Mouse (Mus musculus) forebrain, embryonic 16.5 days (tissue): ENCODE measurements around the gene Gm29666. TPM values are rescaled to one million over a fixed set of nuclear protein-coding genes. Genes with fewer than 3 reads are reported as not detected.

Experiments used
- ATAC-seq: fragments of 200-750 bp; cut with Nextera tagmentation; 2 replicates; pipeline ENCODE4 v1.8.0; 2017; ENCODE audit warnings: mild to moderate bottlenecking, moderate library complexity
- H3K27ac ChIP-seq: fragments of 300-500 bp; sonication (generic); 2 replicates; pipeline ENCODE4 v1.5.1; 2014; ENCODE audit warnings: low read length, control low read depth
- H3K27me3 ChIP-seq: fragments of 300-500 bp; sonication (generic); replicated peaks from 2 replicates; pipeline ENCODE4 v1.6.1; 2014; ENCODE audit warnings: low read length; ENCODE audit not compliant: control insufficient read depth, insufficient read depth
- H3K36me3 ChIP-seq: fragments of 300-500 bp; sonication (generic); 2 replicates; pipeline ENCODE4 v1.6.1; 2014; ENCODE audit not compliant: control insufficient read depth, insufficient read depth
- H3K4me1 ChIP-seq: fragments of 300-500 bp; sonication (generic); replicated peaks from 2 replicates; pipeline ENCODE4 v1.6.1; 2014; ENCODE audit warnings: low read length; ENCODE audit not compliant: control insufficient read depth, insufficient read depth
- H3K4me2 ChIP-seq: fragments of 300-500 bp; sonication (generic); 2 replicates; pipeline ENCODE4 v1.6.1; 2014; ENCODE audit warnings: mild to moderate bottlenecking, low read length, control low read depth
- H3K4me3 ChIP-seq: fragments of 300-500 bp; sonication (generic); replicated peaks from 2 replicates; pipeline ENCODE4 v1.5.1; 2014; ENCODE audit warnings: mild to moderate bottlenecking, low read length, control low read depth
- H3K9ac ChIP-seq: fragments of 300-500 bp; sonication (generic); replicated peaks from 2 replicates; pipeline ENCODE4 v1.6.1; 2014; ENCODE audit warnings: low read depth, low read length, control low read depth
- H3K9me3 ChIP-seq: fragments of 300-500 bp; sonication (generic); 2 replicates; pipeline ENCODE4 v1.6.1; 2016; ENCODE audit warnings: low read length; ENCODE audit not compliant: control insufficient read depth
- WGBS: fragments of 180-500 bp; shearing (Covaris S2); extraction: QIAGEN DNeasy Blood & Tissue Kit; methylation state at CpG from one replicate; pipeline ENCODE4 v1.1.7; 2014; 5-methylcytosine and 5-hydroxymethylcytosine counted together
- polyA plus RNA-seq: library from polyadenylated mRNA; unstranded; fragments of >200 nt; fragmentation: Nextera tagmentation; extraction: Ambion mirVana; gene quantifications from 2 replicates; pipeline ENCODE4 v1.2.1, GENCODE M21; 2015

Gene Gm29666
- polyA plus RNA-seq = 0.48 and 1.1 TPM in 2 replicates

DNA sequence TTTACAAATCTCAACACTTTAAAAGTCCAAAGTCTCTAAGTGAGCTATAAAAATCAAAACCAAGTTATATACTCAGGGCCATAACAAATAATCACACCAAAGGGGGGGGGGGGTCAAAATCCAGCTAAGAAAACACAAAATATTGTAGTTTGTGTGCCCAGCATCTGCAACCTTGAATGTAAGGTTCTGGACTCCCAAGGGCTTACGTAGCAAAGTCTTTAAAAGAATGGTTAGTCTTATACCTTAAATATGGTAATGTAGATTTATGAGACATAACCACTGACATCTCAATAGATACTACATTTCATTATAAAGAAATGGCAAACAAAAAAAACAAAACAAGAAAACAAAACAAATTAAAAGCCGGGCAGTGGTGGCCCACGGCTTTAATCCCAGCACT is at the start of gene Gm29666:
Gene Gm29666, minus strand, starts transcription at position 101 of the 400 bp plus-strand sequence.
- no peak for ATAC-seq
- peaks cover 17% of the 10 kb centered on the region for H3K4me1 ChIP-seq
- no peaks in the 10 kb centered on the region for H3K36me3 ChIP-seq
- H3K9ac ChIP-seq = no peak within 1 kb of the TSS
- H3K27ac ChIP-seq = no peak within 1 kb of the TSS
- no peaks in the 10 kb centered on the region for H3K27me3 ChIP-seq
- no peak within 1 kb of the TSS for H3K4me3 ChIP-seq
- WGBS = 86% methylated on average over 3 of the region's 3 CpGs
- no peaks in the 10 kb centered on the region for H3K9me3 ChIP-seq
- no peak within 1 kb of the TSS for H3K4me2 ChIP-seq

DNA sequence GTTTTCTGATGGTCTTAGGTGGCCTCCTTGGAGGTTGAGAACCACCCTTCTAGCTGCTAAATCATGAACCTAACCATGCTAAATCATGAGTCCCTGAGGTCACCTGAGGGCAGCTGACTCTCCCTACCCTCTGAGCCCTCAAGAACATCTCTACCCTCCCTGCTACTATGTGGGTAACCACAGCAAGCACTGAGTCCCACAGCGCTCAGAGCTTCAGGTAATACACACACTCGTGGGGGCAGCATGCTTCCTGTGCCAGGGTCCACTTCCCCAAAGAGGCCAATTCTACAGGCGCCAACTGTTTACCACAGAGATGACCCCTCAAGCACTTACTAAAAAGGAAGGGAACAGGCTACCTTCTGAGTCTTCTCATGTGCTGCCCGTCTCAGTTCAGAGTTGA is 48.7 kb upstream of the Gm29666 start:
- WGBS = 88% methylated on average over 4 of the region's 4 CpGs
- Histone ChIP-seq H3K4me2 (no peak overlapping the region), H3K4me1 (peaks cover 26% of the 10 kb centered on the region), H3K4me3 (no peak overlapping the region), H3K9me3 (no peaks in the 10 kb centered on the region), H3K36me3 (peaks cover 2% of the 10 kb centered on the region; the same call in 1 of the 2 replicates), H3K27me3 (no peaks in the 10 kb centered on the region), H3K9ac (no peak overlapping the region), H3K27ac (no peak overlapping the region)
- ATAC-seq = no peak

DNA sequence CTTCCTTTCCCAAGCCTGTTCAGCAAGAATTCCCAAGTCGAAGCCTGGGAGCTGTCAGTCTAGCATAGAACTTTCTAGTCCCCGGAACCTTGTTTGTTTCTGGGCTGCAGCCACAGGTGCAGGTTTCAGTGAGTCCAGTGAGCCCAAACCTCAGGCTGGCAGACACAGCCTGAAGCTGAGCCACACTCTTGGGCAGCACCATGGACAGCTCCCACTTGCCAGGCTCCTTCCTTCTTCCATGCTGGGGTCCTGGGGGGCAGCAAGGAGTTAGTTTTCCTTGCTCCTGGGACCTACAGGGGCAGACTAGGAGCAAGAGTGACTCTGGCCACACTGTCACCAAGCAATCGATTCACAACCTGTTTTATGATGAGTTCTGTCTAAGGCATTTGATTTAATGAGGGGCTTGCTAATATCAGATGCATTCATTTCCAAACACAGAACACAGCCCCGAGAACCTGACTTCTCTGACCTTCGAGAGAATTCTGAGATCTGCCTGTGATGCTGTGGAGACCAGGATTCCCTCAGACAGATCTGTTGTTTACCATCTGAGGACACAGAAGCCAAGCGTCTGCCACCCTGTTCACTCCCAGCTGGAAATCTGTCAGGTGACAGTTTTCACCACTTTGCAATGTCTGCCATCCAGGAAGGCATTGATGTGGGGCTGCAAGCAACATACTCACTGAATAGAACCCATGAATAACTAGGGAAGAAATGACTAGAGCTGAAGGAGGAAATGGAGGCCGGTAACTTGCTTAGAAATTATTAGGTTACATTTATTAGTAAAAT is 45.9 kb upstream of the Gm29666 start:
- WGBS = 52% methylated on average over 7 of the region's 7 CpGs
- peak; percentile 40; the same call in 1 of the 2 replicates for ATAC-seq
- no peaks in the 10 kb centered on the region for H3K9me3 ChIP-seq
- H3K27me3 ChIP-seq = no peaks in the 10 kb centered on the region
- H3K4me3 ChIP-seq = no peak overlapping the region
- H3K36me3 ChIP-seq = peaks cover 2% of the 10 kb centered on the region; the same call in 1 of the 2 replicates
- H3K4me2 ChIP-seq = no peak overlapping the region
- H3K27ac ChIP-seq = no peak overlapping the region
- H3K9ac ChIP-seq = no peak overlapping the region
- H3K4me1 ChIP-seq = peaks cover 22% of the 10 kb centered on the region

- Histone ChIP-seq H3K4me2 (no peak overlapping the region), H3K9ac (no peak overlapping the region), H3K9me3 (no peaks in the 10 kb centered on the region), H3K36me3 (peaks cover 2% of the 10 kb centered on the region; the same call in 1 of the 2 replicates), H3K27me3 (no peaks in the 10 kb centered on the region), H3K4me3 (no peak overlapping the region), H3K27ac (no peak overlapping the region), H3K4me1 (peaks cover 29% of the 10 kb centered on the region)
- no peak for ATAC-seq
- 79% methylated on average over 5 of the region's 5 CpGs for WGBS
Measured at GRCm38 (mm10) chr15:84964771-84965170, 44.9 kb upstream of the Gm29666 start.

DNA sequence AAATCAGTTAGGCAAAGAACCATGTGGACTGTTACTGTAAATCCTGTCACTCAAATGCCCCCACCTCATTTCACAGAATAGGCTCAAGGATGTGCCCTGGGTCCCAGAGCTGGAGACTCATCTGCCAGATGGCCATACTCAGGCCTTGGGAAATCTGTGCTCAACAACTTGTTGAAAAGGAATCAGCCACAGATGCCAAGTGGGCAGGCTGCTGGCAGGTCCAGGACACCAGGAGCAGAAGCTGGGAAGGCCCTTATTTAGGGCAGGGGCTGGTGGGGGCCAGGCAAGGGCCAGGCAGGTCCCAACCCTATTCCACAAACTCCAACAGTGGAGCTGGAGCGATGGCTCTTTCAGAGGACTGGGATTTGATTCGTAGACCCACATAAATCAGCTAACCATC is 42.7 kb upstream of the Gm29666 start:
- Histone ChIP-seq H3K4me3 (no peak overlapping the region), H3K9ac (no peak overlapping the region), H3K27ac (no peak overlapping the region), H3K4me1 (peaks cover 46% of the 10 kb centered on the region), H3K27me3 (no peaks in the 10 kb centered on the region), H3K4me2 (no peak overlapping the region), H3K9me3 (no peaks in the 10 kb centered on the region), H3K36me3 (no peaks in the 10 kb centered on the region)
- ATAC-seq = no peak
- WGBS = 100% methylated on average over 2 of the region's 2 CpGs

DNA sequence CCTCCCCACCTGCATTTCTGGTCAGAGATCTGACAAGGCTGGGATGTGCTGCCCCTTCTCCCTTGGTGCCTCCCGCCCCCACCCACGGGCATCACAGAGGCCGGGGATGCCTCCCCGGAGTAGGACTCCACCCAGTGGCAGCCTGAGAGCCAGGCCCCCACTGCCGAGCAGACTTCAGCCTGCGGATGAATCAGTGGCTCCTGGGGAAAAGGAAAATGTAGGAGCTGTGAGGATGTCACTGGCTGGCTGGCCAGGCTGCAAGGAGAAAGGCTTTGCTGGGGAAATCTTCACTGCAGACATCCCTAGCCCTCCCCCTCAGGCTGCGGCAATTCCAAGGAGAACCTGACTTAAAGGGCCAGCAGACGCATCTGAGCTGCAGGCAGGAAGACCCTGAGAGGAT is 40.9 kb upstream of the Gm29666 start:
- 15% methylated on average over 8 of the region's 8 CpGs for WGBS
- H3K4me1 ChIP-seq = peaks cover 37% of the 10 kb centered on the region
- ATAC-seq = no peak
- no peak overlapping the region for H3K4me2 ChIP-seq
- H3K9ac ChIP-seq = peak overlapping the region; percentile 26; the same call in 1 of the 2 replicates
- no peaks in the 10 kb centered on the region for H3K9me3 ChIP-seq
- H3K36me3 ChIP-seq = no peaks in the 10 kb centered on the region
- no peak overlapping the region for H3K27ac ChIP-seq
- H3K4me3 ChIP-seq = no peak overlapping the region
- no peaks in the 10 kb centered on the region for H3K27me3 ChIP-seq

DNA sequence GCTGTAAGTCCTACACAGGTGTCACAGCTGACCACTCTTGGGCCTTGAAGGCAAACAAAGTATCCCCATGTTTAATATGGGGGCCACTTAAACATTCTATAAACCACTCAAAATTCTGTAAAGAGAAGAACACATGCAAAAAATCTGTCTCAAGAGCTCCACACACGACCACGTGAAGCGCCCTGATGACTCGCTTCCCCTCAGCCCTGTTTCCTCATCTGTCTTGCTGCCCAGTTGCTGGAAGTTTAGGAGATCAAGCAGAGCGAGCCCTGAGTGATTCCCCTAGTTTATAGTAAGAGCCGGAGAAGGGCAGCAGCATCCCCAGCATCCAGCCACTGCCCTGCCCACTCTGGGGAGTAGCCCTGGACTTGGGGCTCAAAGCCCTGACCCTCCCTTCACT is 40.1 kb upstream of the Gm29666 start:
- ATAC-seq = no peak
- Histone ChIP-seq H3K9me3 (no peaks in the 10 kb centered on the region), H3K27ac (no peak overlapping the region), H3K36me3 (no peaks in the 10 kb centered on the region), H3K9ac (no peak overlapping the region), H3K4me2 (no peak overlapping the region), H3K4me3 (no peak overlapping the region), H3K4me1 (peaks cover 29% of the 10 kb centered on the region), H3K27me3 (no peaks in the 10 kb centered on the region)
- WGBS = 85% methylated on average over 6 of the region's 6 CpGs

- ATAC-seq = no peak; the same call in 1 of the 2 replicates
- 86% methylated on average over 3 of the region's 3 CpGs for WGBS
- Histone ChIP-seq H3K9me3 (no peaks in the 10 kb centered on the region), H3K9ac (no peak overlapping the region), H3K4me2 (no peak overlapping the region), H3K4me3 (no peak overlapping the region), H3K27ac (no peak overlapping the region), H3K4me1 (peaks cover 29% of the 10 kb centered on the region), H3K27me3 (no peaks in the 10 kb centered on the region), H3K36me3 (0 out of 2 replicates have a peak, but pooled peaks cover 3% of the 10 kb centered on the region)
Measured at GRCm38 (mm10) chr15:84958331-84958730, 38.5 kb upstream of the Gm29666 start.

GRCm38 (mm10) chr15:84957851-84958250 is 38.0 kb upstream of the Gm29666 start:
- Histone ChIP-seq H3K4me3 (no peak overlapping the region), H3K4me2 (no peak overlapping the region), H3K27me3 (no peaks in the 10 kb centered on the region), H3K9ac (no peak overlapping the region), H3K4me1 (peaks cover 29% of the 10 kb centered on the region), H3K36me3 (peaks cover 3% of the 10 kb centered on the region; the same call in 1 of the 2 replicates), H3K27ac (no peak overlapping the region), H3K9me3 (no peaks in the 10 kb centered on the region)
- ATAC-seq = peak; percentile 88
- WGBS = 18% methylated on average over 3 of the region's 3 CpGs
